Mouse (Mus musculus): ENCODE measurements at regions not wholly inside any gene's neighbourhood (a gene's known extent, or its start where the extent isn't known, plus 50 kb on each side); places are given as distances from the start of the nearest gene placed in this dataset.

DNA sequence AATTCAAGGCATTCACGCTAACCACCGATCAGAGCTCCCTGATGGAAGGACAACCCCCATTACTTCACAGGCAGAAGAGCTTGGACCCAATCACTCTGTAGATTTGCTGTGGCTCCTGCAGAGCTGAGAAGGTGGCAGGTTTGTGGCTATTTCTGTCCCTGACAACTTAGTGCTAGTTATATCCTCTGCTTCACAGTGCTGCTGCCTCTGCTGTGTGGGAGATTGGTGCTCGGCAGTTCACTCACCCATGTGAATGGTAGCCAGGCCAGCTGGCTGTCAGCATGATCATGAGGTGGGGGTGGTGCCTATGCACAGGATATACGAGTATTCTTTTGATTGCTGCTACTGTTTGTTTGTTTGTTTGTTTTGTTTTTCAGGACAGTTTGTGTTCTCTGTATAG, 113.9 kb downstream of the Gm10131 start:
- H3K9me3 ChIP-seq: no peaks in the 10 kb centered on the region
- no peak overlapping the region for H3K27ac ChIP-seq
- no peak overlapping the region for H3K9ac ChIP-seq
- no peak for ATAC-seq (ENCODE audit: insufficient number of reproducible peaks, low FRiP score, low TSS enrichment, low read depth)
- H3K4me3 ChIP-seq: no peak overlapping the region
- no peak overlapping the region for H3K4me2 ChIP-seq
- H3K4me1 ChIP-seq: peaks cover 4% of the 10 kb centered on the region; the same call in 1 of the 2 replicates
- no peaks in the 10 kb centered on the region for H3K36me3 ChIP-seq
- no peaks in the 10 kb centered on the region for H3K27me3 ChIP-seq
- WGBS: 41% methylated on average over 4 of the region's 4 CpGs

DNA sequence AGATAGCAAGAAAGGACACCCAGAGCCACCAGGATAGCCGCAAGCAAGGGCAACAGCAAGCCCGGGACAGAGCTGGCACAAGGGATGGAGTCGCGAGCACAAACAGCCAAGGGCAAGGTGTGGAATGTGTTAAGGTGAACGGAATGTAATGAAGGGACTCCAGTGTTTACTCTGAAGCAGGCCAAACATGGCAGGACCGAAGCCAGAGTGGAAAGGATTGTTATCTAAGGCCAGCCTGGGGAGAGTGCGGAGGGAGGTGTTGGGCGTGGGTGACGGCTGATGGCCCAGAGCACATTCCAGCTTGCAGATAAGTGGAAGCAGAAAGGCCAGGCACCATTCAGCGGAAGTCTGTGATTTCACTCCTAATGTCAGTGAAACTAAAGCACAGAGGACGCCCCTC, 118.6 kb downstream of the Gm10131 start:
- no peak overlapping the region for H3K27ac ChIP-seq
- ATAC-seq (ENCODE audit: insufficient number of reproducible peaks, low FRiP score, low TSS enrichment, low read depth): no peak
- no peak overlapping the region for H3K4me3 ChIP-seq
- H3K36me3 ChIP-seq: no peaks in the 10 kb centered on the region
- H3K9me3 ChIP-seq: no peaks in the 10 kb centered on the region
- no peak overlapping the region for H3K9ac ChIP-seq
- 25% methylated on average over 11 of the region's 11 CpGs for WGBS
- H3K4me2 ChIP-seq: no peak overlapping the region
- H3K27me3 ChIP-seq: no peaks in the 10 kb centered on the region
- peaks cover 7% of the 10 kb centered on the region; the same call in 1 of the 2 replicates for H3K4me1 ChIP-seq

DNA sequence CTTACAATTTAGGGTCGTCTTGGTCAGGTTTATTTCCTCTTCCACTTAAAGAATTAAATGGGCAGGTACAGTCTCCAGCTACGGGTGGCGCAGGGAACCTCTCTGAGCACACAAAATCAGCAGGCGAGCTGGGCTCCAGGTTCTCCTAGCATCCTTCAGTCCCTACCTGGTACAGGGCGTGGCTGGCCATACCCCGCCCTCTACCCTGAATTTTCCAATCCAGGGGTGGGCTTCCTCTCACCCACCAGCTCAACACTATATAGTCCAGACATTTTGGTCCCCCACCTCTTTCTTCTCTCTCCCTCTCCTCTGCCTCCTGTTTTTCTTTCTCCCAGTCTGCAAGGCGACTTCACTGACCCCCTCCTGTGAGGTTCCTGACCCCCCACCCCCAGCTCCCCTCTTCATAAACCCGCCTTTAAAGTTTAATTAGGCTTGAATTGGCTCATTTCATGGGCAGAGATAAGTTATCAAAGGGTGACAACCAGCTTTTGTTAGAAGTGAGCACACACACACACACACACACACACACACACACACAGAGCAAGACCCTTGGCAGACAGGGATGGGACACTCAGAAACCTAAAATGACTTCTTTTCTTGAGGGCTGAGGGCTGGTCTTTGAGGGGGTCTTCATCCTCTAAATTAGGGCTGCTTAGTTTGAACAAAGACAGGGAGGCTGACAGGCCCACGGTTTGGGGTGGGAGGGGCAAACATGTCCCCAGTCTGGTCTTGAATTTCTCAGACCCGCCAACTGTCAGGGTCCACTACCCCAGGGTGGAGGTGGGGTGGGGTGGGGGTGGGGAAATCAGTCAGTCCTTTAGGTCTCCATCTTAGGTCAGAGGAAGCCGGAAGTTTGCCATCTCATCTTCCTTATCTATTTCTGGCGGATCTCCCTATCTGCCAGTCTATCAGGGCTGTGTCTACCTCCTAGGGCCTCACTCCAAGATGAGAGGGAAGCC, 119.3 kb downstream of the Gm10131 start:
- 62% methylated on average over 12 of the region's 12 CpGs for WGBS
- no peaks in the 10 kb centered on the region for H3K27me3 ChIP-seq
- H3K36me3 ChIP-seq: no peaks in the 10 kb centered on the region
- ATAC-seq (ENCODE audit: insufficient number of reproducible peaks, low FRiP score, low TSS enrichment, low read depth): no peak
- H3K4me1 ChIP-seq: peaks cover 7% of the 10 kb centered on the region; the same call in 1 of the 2 replicates
- no peak overlapping the region for H3K27ac ChIP-seq
- H3K4me3 ChIP-seq: no peak overlapping the region; the same call in 1 of the 2 replicates
- H3K9ac ChIP-seq: no peak overlapping the region
- H3K4me2 ChIP-seq: peak overlapping the region; percentile 26; the same call in 1 of the 2 replicates
- H3K9me3 ChIP-seq: no peaks in the 10 kb centered on the region

DNA sequence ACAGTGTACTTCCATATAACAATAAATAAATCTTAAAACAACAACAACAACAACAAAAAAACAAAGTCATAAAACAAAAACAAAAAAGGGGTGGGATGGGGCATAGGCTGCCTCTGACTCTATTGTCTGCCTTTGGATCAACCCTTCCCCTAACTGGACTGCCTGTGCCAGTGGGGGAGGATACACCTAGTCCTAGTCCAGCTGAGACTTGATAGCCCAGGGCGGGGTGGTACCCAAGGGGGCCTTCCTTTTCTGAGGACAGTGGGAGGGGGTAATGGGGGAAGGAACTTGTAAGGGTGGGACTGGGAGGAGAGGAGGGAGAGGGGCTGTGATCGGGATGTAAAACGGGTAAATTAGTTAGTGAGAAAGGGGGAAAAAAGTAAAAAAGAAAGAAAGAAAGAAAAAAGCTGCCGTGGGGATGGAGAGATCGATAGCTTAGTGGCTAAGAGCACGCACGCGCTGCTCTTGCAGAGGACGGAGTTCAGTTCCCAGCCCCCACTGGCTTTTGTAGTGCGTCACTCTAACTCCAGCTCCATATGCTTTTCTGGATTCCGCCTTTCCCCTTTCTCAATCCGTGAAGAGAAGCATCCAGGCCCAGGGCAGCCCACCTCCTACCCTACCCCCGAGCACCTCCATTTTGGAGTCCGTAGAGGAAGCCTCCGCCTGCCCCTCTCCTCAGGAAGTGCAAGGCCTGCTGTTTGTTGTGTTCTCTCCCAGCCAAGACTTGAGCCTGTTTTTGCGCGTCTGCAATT, 120.2 kb downstream of the Gm10131 start:
- H3K27ac ChIP-seq: no peak overlapping the region
- no peak for ATAC-seq (ENCODE audit: insufficient number of reproducible peaks, low FRiP score, low TSS enrichment, low read depth)
- whole genome bisulfite sequencing: 39% methylated on average over 17 of the region's 17 CpGs

DNA sequence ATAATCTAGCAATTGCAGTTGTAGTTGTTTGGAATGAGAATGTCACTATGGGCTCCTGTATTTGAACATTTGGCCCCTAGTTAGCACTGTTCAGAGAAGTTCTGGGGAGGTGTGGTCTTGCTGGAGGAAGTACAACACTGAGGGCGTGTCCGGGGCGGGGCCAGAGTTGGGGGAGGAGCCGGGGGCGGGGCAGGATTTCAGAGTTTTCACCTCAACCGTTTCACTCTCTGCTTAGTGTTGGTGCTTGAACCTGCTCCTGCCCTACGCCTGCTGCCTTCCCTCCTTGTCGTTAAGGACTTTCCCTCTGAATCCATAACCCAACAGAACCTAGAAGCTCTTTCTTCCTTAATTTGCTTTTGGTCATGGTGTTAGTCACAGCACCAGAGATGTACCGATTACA, 121.5 kb downstream of the Gm10131 start:
- Histone ChIP-seq H3K4me3 (no peak overlapping the region), H3K4me1 (peaks cover 7% of the 10 kb centered on the region; the same call in 1 of the 2 replicates), H3K9ac (no peak overlapping the region), H3K27me3 (no peaks in the 10 kb centered on the region), H3K36me3 (no peaks in the 10 kb centered on the region), H3K27ac (no peak overlapping the region), H3K4me2 (no peak overlapping the region), H3K9me3 (no peaks in the 10 kb centered on the region)
- WGBS: 72% methylated on average over 9 of the region's 9 CpGs
- ATAC-seq (ENCODE audit: insufficient number of reproducible peaks, low FRiP score, low TSS enrichment, low read depth): no peak

More for the DNA sequence above, 120.2 kb downstream of the Gm10131 start:
- no peaks in the 10 kb centered on the region for H3K36me3 ChIP-seq
- peaks cover 7% of the 10 kb centered on the region; the same call in 1 of the 2 replicates for H3K4me1 ChIP-seq
- H3K4me2 ChIP-seq: peak overlapping the region; percentile 26; the same call in 1 of the 2 replicates
- no peaks in the 10 kb centered on the region for H3K27me3 ChIP-seq
- no peak overlapping the region for H3K9ac ChIP-seq
- H3K9me3 ChIP-seq: no peaks in the 10 kb centered on the region
- no peak overlapping the region; the same call in 1 of the 2 replicates for H3K4me3 ChIP-seq

DNA sequence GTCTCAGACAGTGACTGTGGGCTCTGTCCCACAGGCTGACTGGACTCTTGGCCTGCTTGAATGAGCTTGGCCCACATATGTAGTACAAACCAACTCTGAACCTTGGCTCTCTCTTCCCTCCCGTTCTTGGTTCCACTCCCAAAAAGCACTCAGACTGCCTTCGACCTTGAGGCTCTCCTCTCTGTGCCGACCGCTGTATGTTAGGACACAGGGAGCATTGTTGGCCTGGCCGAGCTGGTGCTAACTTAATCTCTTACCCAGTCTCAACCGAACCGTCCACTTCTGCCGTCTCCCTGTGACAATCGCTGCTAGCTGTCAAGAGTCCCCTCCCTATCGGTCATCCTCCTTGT, 123.8 kb downstream of the Gm10131 start:
- Histone ChIP-seq H3K4me3 (no peak overlapping the region), H3K4me2 (no peak overlapping the region), H3K9me3 (no peaks in the 10 kb centered on the region), H3K27ac (no peak overlapping the region), H3K9ac (no peak overlapping the region), H3K36me3 (no peaks in the 10 kb centered on the region), H3K4me1 (peaks cover 3% of the 10 kb centered on the region; the same call in 1 of the 2 replicates), H3K27me3 (no peaks in the 10 kb centered on the region)
- WGBS: 85% methylated on average over 10 of the region's 10 CpGs
- no peak for ATAC-seq (ENCODE audit: insufficient number of reproducible peaks, low FRiP score, low TSS enrichment, low read depth)

DNA sequence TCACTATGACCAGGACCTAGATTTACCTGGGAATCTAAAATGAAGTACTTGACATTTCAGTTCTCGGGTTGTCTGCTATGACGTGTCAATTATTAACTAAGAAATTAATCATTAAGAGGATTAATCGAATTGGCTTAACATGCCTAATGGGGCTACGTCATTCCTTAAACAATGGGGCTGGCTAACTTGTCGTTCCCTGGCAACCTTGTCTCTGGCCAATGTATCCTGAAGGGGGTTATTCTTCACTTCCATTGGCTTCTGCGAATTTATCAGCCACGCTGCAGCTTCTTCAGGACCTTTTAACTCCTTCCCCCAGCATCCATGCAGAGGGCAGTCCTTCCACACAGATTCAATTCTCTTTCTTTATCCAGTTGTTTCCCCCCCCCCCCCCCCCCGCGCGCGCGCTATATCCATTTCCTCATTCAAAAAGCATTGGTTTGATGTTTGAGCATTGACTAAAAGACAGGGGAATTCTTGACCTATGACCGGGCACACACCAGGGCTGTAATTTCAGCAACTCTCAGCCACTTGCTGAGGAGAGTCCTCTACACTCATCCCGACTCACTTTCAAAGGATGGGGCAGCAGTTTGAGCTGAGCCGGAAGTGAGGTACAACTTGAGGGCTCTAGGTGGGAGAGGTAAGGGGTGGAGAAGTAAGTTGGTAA, 124.3 kb downstream of the Gm10131 start:
- no peak overlapping the region for H3K27ac ChIP-seq
- H3K9ac ChIP-seq: no peak overlapping the region
- H3K36me3 ChIP-seq: no peaks in the 10 kb centered on the region
- H3K27me3 ChIP-seq: no peaks in the 10 kb centered on the region
- 86% methylated on average over 14 of the region's 15 CpGs for WGBS
- no peaks in the 10 kb centered on the region for H3K4me1 ChIP-seq
- no peak for ATAC-seq (ENCODE audit: insufficient number of reproducible peaks, low FRiP score, low TSS enrichment, low read depth)
- H3K4me3 ChIP-seq: no peak overlapping the region
- no peaks in the 10 kb centered on the region for H3K9me3 ChIP-seq
- H3K4me2 ChIP-seq: no peak overlapping the region

DNA sequence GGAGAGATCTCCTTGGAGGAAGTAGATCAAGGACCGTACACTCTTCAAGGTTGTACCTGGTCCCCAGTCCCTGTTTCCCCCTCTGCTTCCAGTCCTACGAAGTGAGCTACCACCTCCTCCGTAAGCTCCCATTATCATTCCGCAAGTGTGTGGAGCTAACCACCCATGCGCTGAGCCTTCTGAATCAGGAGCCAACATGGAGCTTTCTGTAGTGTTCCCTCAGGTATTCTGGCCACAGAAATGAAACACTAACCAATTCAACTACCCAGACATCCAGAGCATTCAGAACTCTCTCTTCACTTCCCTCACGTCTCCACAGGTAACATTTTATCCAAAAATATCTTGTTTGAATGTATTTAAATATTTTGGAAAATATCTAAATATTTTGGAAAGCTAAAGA, 124.9 kb downstream of the Gm10131 start:
- Histone ChIP-seq H3K36me3 (no peaks in the 10 kb centered on the region), H3K4me3 (no peak overlapping the region), H3K9me3 (no peaks in the 10 kb centered on the region), H3K4me1 (no peaks in the 10 kb centered on the region), H3K27me3 (no peaks in the 10 kb centered on the region), H3K27ac (no peak overlapping the region), H3K9ac (no peak overlapping the region), H3K4me2 (no peak overlapping the region)
- no peak for ATAC-seq (ENCODE audit: insufficient number of reproducible peaks, low FRiP score, low TSS enrichment, low read depth)
- whole genome bisulfite sequencing: 92% methylated on average over 6 of the region's 6 CpGs

DNA sequence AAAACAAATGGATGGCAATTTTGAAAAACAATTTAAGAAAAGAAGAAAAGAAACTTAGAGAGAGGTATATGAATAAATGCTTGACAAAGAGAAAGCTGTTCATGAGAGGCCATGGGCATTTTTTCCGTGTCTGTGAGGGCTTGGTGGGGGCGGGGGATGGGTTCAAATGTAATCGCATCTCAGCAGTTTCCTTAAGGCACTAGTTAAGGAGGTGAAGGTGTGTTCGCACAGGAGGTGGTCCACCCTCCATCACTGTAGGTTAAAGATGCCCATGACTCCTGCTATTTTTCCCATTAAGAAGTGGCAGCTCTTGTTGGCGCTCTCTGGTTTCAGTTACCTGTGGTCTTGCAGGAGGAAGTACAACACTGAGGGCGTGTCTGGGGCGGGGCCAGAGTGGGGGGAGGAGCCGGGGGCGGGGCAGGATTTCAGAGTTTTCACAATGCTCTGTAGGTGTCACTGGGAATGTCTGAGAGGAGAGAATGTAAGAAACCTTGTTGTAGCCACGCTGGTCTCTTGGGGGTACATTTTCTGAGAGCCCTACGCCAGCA, 126.0 kb downstream of the Gm10131 start:
- Histone ChIP-seq H3K27me3 (no peaks in the 10 kb centered on the region), H3K4me3 (no peak overlapping the region), H3K4me2 (no peak overlapping the region), H3K4me1 (no peaks in the 10 kb centered on the region), H3K9me3 (no peaks in the 10 kb centered on the region), H3K36me3 (no peaks in the 10 kb centered on the region), H3K27ac (no peak overlapping the region), H3K9ac (no peak overlapping the region)
- no peak for ATAC-seq (ENCODE audit: insufficient number of reproducible peaks, low FRiP score, low TSS enrichment, low read depth)
- WGBS: 55% methylated on average over 11 of the region's 11 CpGs

DNA sequence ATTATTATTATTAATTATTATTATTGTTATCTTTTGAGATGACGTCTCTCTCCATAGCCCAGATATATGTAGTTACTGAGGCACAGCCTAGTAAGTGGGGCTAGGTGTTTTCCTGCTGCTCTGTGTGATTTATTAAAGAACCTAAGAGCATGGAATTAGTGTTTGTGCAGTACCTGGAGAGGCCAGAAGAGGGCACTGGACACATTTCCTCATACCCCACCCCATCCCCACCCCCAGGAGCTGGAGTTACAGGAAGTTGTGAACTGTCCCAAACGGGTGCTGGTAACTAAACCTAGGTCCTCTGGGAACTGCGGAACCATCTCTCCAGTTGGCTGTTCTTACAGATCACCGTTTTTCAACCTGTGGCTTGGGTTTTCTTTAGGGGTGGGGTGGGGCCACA, 129.9 kb downstream of the Gm10131 start:
- Histone ChIP-seq H3K9me3 (no peaks in the 10 kb centered on the region), H3K4me2 (no peak overlapping the region), H3K27ac (no peak overlapping the region), H3K4me3 (no peak overlapping the region), H3K27me3 (no peaks in the 10 kb centered on the region), H3K4me1 (peaks cover 8% of the 10 kb centered on the region), H3K9ac (no peak overlapping the region), H3K36me3 (no peaks in the 10 kb centered on the region)
- ATAC-seq (ENCODE audit: insufficient number of reproducible peaks, low FRiP score, low TSS enrichment, low read depth): no peak
- WGBS: 71% methylated on average over 4 of the region's 4 CpGs

DNA sequence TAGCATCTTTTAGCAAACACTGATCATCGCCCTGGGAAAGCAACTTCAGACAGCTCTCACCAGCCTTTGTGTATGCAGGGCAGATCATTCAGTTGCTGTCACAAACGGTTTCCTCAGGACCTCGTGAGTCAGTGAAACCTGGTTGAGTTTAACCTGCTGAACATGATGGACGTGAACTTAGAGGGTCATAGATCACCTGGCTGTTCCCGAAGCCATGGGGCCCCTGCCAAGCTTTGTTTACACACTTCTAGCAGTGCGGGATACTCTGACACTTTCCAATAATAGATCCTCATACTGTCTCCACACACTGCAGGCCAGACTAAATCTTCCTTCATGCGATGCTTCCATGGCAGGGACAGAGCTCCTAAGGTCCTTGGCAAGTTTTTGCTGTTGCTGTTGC, 130.5 kb downstream of the Gm10131 start:
- no peak overlapping the region for H3K4me2 ChIP-seq
- WGBS: 64% methylated on average over 7 of the region's 7 CpGs
- H3K27ac ChIP-seq: no peak overlapping the region
- no peaks in the 10 kb centered on the region for H3K36me3 ChIP-seq
- no peaks in the 10 kb centered on the region for H3K27me3 ChIP-seq
- H3K4me1 ChIP-seq: peaks cover 8% of the 10 kb centered on the region
- no peak overlapping the region for H3K4me3 ChIP-seq
- ATAC-seq (ENCODE audit: insufficient number of reproducible peaks, low FRiP score, low TSS enrichment, low read depth): no peak
- no peaks in the 10 kb centered on the region for H3K9me3 ChIP-seq
- no peak overlapping the region for H3K9ac ChIP-seq
